Mouse (Mus musculus): ENCODE measurements at regions not wholly inside any gene's neighbourhood (a gene's known extent, or its start where the extent isn't known, plus 50 kb on each side); places are given as distances from the start of the nearest gene placed in this dataset.

DNA sequence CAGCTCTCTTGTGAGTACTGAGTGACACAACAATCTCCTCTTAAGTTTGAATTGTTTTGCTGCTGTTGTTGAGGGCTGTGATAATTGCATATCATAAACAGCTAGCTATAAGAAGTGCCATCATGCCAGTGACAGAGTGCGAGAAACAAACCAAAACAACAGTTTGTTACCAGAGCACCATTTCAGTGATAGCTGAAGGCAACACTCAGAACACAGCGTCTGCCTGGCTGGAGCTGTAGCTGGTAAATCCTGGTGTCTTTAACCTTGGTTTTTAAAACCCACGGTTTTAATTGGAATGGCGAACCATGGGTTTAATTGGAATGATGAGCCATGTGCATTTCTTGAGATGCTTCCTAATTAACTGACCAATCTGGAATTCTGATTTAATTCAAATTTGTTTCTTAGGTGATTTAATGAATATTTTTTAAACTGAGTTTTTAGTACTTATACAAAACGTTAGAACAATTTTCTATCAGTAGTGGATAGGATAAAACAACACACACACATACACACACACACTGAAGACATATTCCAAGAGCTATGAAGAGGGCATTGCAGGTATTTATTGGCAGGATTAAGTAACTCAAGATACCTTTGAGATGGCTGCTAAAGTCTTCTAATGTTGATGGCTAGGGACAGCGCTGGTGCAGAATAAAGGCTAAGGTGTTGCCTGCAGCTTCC is 284.2 kb upstream of the Emcn start:
- no peak for ATAC-seq (ENCODE audit: insufficient read depth)
- no peaks in the 10 kb centered on the region for H3K36me3 ChIP-seq (replicated peaks)
- no peaks in the 10 kb centered on the region for H3K27me3 ChIP-seq
- H3K4me2 ChIP-seq, result no peak overlapping the region
- no peak overlapping the region for H3K4me3 ChIP-seq (replicated peaks)
- no peak overlapping the region for H3K27ac ChIP-seq (replicated peaks)
- WGBS (ENCODE audit: insufficient replicate concordance), result 67% methylated on average over 6 of the region's 6 CpGs
- no peaks in the 10 kb centered on the region for H3K4me1 ChIP-seq (replicated peaks)
- no peak overlapping the region for H3K9ac ChIP-seq
- no peaks in the 10 kb centered on the region for H3K9me3 ChIP-seq (replicated peaks)

GRCm38 (mm10) chr3:137057225-137057910 is 283.5 kb upstream of the Emcn start:
- H3K4me2 ChIP-seq, result no peak overlapping the region
- ATAC-seq (ENCODE audit: insufficient read depth), result no peak
- H3K4me3 ChIP-seq (replicated peaks), result no peak overlapping the region
- no peaks in the 10 kb centered on the region for H3K9me3 ChIP-seq (replicated peaks)
- no peaks in the 10 kb centered on the region for H3K4me1 ChIP-seq (replicated peaks)
- no peak overlapping the region for H3K9ac ChIP-seq
- H3K27ac ChIP-seq (replicated peaks), result no peak overlapping the region
- no peaks in the 10 kb centered on the region for H3K36me3 ChIP-seq (replicated peaks)
- 60% methylated on average over 6 of the region's 6 CpGs for WGBS (ENCODE audit: insufficient replicate concordance)
- H3K27me3 ChIP-seq, result no peaks in the 10 kb centered on the region

DNA sequence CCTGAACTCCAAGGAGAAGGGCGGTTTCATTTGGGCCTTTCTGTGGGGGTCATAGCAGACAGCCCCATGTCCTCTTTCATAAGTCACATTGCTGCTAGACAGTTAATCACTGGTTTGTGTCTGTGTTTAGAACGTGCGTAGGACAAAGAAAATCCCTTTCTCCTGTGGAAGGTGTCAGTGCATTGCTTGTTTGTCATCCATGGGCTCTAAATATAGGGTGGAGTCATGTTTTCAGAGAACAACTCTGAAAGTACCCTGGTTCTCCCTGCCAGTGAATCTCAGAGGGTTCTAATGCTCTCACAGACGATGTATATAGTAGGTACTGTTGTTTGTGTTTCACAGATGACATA is 283.0 kb upstream of the Emcn start:
- ATAC-seq (ENCODE audit: insufficient read depth), result no peak

DNA sequence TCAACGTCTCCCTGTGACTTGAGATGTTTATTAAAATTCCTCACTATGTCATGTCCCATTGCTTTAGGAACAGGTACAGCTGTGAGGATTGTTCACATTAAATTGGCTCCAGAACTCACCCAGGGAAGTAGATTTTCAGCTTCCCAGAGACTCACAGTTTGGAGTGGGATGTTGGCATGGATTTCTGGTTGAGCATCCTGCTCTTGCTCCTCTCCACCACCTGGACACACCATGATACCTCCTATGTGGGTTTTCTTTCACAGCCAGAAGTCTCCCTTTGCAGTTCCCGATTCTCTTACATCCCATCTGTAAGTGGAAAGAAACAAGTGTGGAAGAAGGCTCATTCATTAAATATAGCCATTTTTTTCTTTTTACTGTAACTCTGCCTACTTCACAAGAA is 278.8 kb upstream of the Emcn start:
- Histone ChIP-seq H3K36me3 (replicated peaks) (no peaks in the 10 kb centered on the region), H3K4me3 (replicated peaks) (no peak overlapping the region), H3K27me3 (no peaks in the 10 kb centered on the region), H3K27ac (replicated peaks) (no peak overlapping the region), H3K9me3 (replicated peaks) (no peaks in the 10 kb centered on the region), H3K9ac (no peak overlapping the region), H3K4me2 (no peak overlapping the region), H3K4me1 (replicated peaks) (no peaks in the 10 kb centered on the region)
- no peak for ATAC-seq (ENCODE audit: insufficient read depth)
- 56% methylated on average over 2 of the region's 2 CpGs for WGBS (ENCODE audit: insufficient replicate concordance)

More for the DNA sequence above, 283.0 kb upstream of the Emcn start:
- H3K4me3 ChIP-seq (replicated peaks), result no peak overlapping the region
- H3K4me1 ChIP-seq (replicated peaks), result no peaks in the 10 kb centered on the region
- H3K4me2 ChIP-seq, result no peak overlapping the region
- no peaks in the 10 kb centered on the region for H3K27me3 ChIP-seq
- 65% methylated on average over 4 of the region's 4 CpGs for WGBS (ENCODE audit: insufficient replicate concordance)
- no peak overlapping the region for H3K9ac ChIP-seq
- H3K36me3 ChIP-seq (replicated peaks), result no peaks in the 10 kb centered on the region
- no peak overlapping the region for H3K27ac ChIP-seq (replicated peaks)
- no peaks in the 10 kb centered on the region for H3K9me3 ChIP-seq (replicated peaks)

DNA sequence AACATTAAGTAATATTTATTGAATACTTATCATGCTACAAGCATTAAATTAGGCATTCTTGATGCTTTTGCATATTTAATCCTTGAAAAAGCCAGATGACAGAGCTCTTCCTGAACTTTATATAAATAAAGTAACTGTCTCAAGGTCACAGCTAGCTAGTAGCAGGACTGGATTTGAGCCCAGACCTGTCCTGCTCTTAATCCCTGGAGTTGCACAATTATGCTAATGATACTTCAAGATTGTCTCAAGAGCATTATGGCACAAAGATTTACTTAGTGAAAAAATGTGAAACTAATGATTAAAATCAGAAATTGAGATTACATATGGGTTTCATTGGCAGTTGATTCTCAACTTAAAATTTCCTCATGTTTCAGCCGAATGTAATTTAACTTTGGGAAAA is 273.5 kb upstream of the Emcn start:
- Histone ChIP-seq H3K9me3 (replicated peaks) (no peaks in the 10 kb centered on the region), H3K9ac (no peak overlapping the region), H3K4me3 (replicated peaks) (no peak overlapping the region), H3K27ac (replicated peaks) (no peak overlapping the region), H3K4me1 (replicated peaks) (no peaks in the 10 kb centered on the region), H3K27me3 (no peaks in the 10 kb centered on the region), H3K36me3 (replicated peaks) (no peaks in the 10 kb centered on the region), H3K4me2 (no peak overlapping the region)
- no peak for ATAC-seq (ENCODE audit: insufficient read depth)
- 70% methylated on average over 1 of the region's 1 CpGs for WGBS (ENCODE audit: insufficient replicate concordance)

GRCm38 (mm10) chr3:137069334-137069733 is 271.5 kb upstream of the Emcn start:
- Histone ChIP-seq H3K36me3 (replicated peaks) (no peaks in the 10 kb centered on the region), H3K9me3 (replicated peaks) (no peaks in the 10 kb centered on the region), H3K4me2 (no peak overlapping the region), H3K27ac (replicated peaks) (no peak overlapping the region), H3K4me3 (replicated peaks) (no peak overlapping the region), H3K4me1 (replicated peaks) (no peaks in the 10 kb centered on the region), H3K27me3 (no peaks in the 10 kb centered on the region), H3K9ac (no peak overlapping the region)
- 74% methylated on average over 3 of the region's 3 CpGs for WGBS (ENCODE audit: insufficient replicate concordance)
- ATAC-seq (ENCODE audit: insufficient read depth), result no peak

DNA sequence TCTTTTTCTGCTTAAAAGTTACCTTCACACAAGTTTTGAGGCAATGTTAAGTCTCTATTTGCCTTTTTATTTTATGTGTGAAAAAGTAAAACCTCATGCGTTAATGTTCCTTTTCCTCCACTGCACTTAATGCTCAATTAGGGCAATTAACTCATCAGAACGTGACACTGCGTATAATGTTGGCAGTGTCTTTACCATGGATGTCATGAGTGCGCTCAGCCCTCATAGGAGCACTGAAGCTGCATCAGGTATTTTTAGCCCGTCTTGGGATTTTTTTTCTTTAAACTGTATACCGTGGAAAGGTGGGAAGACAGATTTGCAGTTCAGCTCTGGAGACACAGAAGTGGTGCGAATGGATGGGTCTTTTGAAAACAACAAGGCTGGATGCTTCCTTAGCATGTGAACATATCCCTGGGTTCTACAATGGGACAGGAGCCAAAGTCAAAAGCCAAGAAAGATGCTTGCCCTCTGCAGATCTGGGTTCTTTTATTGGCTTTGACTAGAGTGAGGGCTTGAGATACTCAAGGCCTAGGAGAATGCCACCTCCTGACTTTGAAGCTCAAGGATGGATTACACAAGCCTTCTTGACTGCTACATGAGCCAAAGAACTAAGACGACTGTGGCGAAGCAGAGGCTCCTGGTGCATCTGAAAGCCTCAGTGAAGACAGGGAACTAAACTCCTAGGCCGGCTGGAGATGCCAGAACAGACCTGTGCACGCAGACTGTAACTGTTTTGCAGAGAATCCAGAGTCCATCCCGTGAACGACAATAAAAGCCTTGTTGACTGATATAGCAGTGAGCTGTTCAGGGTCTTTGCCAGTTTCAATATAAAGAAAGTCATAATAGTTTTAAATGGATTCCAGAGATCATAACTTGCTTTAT is 262.9 kb upstream of the Emcn start:
- Histone ChIP-seq H3K27ac (replicated peaks) (no peak overlapping the region), H3K27me3 (no peaks in the 10 kb centered on the region), H3K4me1 (replicated peaks) (no peaks in the 10 kb centered on the region), H3K4me3 (replicated peaks) (no peak overlapping the region), H3K9me3 (replicated peaks) (no peaks in the 10 kb centered on the region), H3K4me2 (no peak overlapping the region), H3K9ac (no peak overlapping the region), H3K36me3 (replicated peaks) (no peaks in the 10 kb centered on the region)
- ATAC-seq (ENCODE audit: insufficient read depth), result no peak
- WGBS (ENCODE audit: insufficient replicate concordance), result 69% methylated on average over 13 of the region's 13 CpGs

- Histone ChIP-seq H3K27me3 (no peaks in the 10 kb centered on the region), H3K27ac (replicated peaks) (no peak overlapping the region), H3K4me1 (replicated peaks) (no peaks in the 10 kb centered on the region), H3K4me2 (no peak overlapping the region), H3K4me3 (replicated peaks) (no peak overlapping the region), H3K36me3 (replicated peaks) (no peaks in the 10 kb centered on the region), H3K9me3 (replicated peaks) (no peaks in the 10 kb centered on the region), H3K9ac (no peak overlapping the region)
- WGBS (ENCODE audit: insufficient replicate concordance), result 47% methylated on average over 3 of the region's 3 CpGs
- ATAC-seq (ENCODE audit: insufficient read depth), result no peak
Observed at GRCm38 (mm10) chr3:137078600-137078975, 262.3 kb upstream of the Emcn start.

GRCm38 (mm10) chr3:137086896-137087295 is 254.0 kb upstream of the Emcn start:
- H3K9me3 ChIP-seq (replicated peaks), result no peaks in the 10 kb centered on the region
- no peak overlapping the region for H3K4me2 ChIP-seq
- H3K9ac ChIP-seq, result no peak overlapping the region
- 73% methylated on average over 8 of the region's 8 CpGs for WGBS (ENCODE audit: insufficient replicate concordance)
- H3K36me3 ChIP-seq (replicated peaks), result no peaks in the 10 kb centered on the region
- H3K4me3 ChIP-seq (replicated peaks), result no peak overlapping the region
- H3K4me1 ChIP-seq (replicated peaks), result no peaks in the 10 kb centered on the region
- no peaks in the 10 kb centered on the region for H3K27me3 ChIP-seq
- ATAC-seq (ENCODE audit: insufficient read depth), result no peak
- H3K27ac ChIP-seq (replicated peaks), result no peak overlapping the region

DNA sequence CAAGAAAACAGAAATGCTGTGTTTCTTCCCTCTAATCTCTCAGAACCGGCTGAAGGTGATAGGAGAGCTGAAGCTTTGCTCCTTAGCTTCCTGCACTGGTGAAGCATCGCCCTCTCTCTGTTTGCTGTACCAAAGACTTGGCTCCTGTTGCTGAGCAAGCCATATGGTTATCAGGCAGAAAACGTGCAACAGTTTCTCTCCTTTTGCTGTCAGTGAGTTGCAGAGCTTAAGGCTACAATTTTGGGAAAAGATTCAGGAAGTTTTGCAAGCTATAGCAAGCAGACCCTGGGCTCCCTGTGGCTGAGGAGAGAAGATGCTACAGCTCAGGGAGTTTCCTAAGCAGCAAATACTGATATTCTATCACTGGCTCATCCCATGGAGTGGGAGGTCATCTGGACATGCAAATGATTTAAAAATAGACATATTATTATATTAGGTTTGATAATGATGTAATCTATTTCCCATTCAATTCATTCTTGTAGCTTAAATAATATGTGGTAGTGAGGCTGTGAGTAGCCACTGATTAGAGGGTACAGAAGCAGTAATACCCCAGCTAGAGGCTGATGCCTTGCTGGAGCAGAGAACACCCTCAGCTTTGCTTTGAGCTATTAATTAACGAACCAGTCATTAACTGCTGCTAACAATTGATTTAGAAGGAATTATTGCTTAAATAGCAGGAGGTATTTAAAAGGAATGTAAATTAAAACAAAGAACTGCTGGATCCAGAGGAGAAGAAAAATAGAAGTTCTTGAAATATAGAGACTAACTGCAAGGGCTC is 240.1 kb upstream of the Emcn start:
- no peak for ATAC-seq (ENCODE audit: insufficient read depth)
- no peak overlapping the region for H3K9ac ChIP-seq
- no peaks in the 10 kb centered on the region for H3K27me3 ChIP-seq
- no peak overlapping the region for H3K4me2 ChIP-seq
- H3K4me3 ChIP-seq (replicated peaks), result no peak overlapping the region
- H3K4me1 ChIP-seq (replicated peaks), result no peaks in the 10 kb centered on the region
- 40% methylated on average over 4 of the region's 4 CpGs for WGBS (ENCODE audit: insufficient replicate concordance)
- H3K36me3 ChIP-seq (replicated peaks), result no peaks in the 10 kb centered on the region
- H3K27ac ChIP-seq (replicated peaks), result no peak overlapping the region
- H3K9me3 ChIP-seq (replicated peaks), result no peaks in the 10 kb centered on the region

GRCm38 (mm10) chr3:137105930-137106329 is 234.9 kb upstream of the Emcn start:
- H3K4me1 ChIP-seq (replicated peaks), result no peaks in the 10 kb centered on the region
- H3K27ac ChIP-seq (replicated peaks), result no peak overlapping the region
- no peak overlapping the region for H3K9ac ChIP-seq
- no peak for ATAC-seq (ENCODE audit: insufficient read depth)
- H3K9me3 ChIP-seq (replicated peaks), result no peaks in the 10 kb centered on the region
- no peak overlapping the region for H3K4me3 ChIP-seq (replicated peaks)
- H3K36me3 ChIP-seq (replicated peaks), result no peaks in the 10 kb centered on the region
- WGBS (ENCODE audit: insufficient replicate concordance), result 61% methylated on average over 1 of the region's 1 CpGs
- no peaks in the 10 kb centered on the region for H3K27me3 ChIP-seq
- H3K4me2 ChIP-seq, result no peak overlapping the region

All from liver, embryonic 15.5 days (tissue).